In genomic region chr16:25517114-25517868, GRCm38 (mm10) we compare ENCODE assay signal across 17 mouse cellular contexts.
"Had no signal": no experiment of that assay in that cellular context is flagged by ENCODE, and none has a peak within 500 bp of the region (broad histone marks: within the 10 kb centered on the region; RNA-seq: fewer than 3 reads in every experiment).

No protein-coding gene starts in this region.

- ATAC-seq: midbrain, embryonic 15.5 days had no signal

- H3K9me3 ChIP-seq: limb, embryonic 15.5 days; liver, embryonic 15.5 days; megakaryocyte, embryonic 14.5 days; midbrain, embryonic 15.5 days; neural tube, embryonic 13.5 days had no signal

- H3K27me3 ChIP-seq: limb, embryonic 15.5 days; liver, embryonic 15.5 days; megakaryocyte, embryonic 14.5 days; midbrain, embryonic 15.5 days; neural tube, embryonic 13.5 days had no signal

- H3K4me2 ChIP-seq: limb, embryonic 15.5 days; liver, embryonic 15.5 days; lung, embryonic 14.5 days; midbrain, embryonic 11.5 days; midbrain, embryonic 15.5 days; neural tube, embryonic 13.5 days had no signal

- H3K36me3 ChIP-seq: limb, embryonic 15.5 days; liver, embryonic 15.5 days; midbrain, embryonic 15.5 days; neural tube, embryonic 13.5 days had no signal

- H3K27ac ChIP-seq: limb, embryonic 15.5 days; liver, embryonic 15.5 days; macrophage; midbrain, embryonic 15.5 days; neural tube, embryonic 13.5 days had no signal

- H3K4me3 ChIP-seq: limb, embryonic 15.5 days; liver, embryonic 15.5 days; megakaryocyte, embryonic 14.5 days; midbrain, embryonic 15.5 days; neural tube, embryonic 13.5 days had no signal

- H3K4me1 ChIP-seq: limb, embryonic 15.5 days; liver, embryonic 15.5 days; megakaryocyte, embryonic 14.5 days; midbrain, embryonic 15.5 days; neural tube, embryonic 13.5 days had no signal

- H3K9ac ChIP-seq: limb, embryonic 15.5 days; liver, embryonic 15.5 days; lung, embryonic 14.5 days; midbrain, embryonic 15.5 days; neural tube, embryonic 13.5 days had no signal

- DNase-seq: kidney, adult 11 months; kidney, adult 9 months; kidney, postnatal 14 days; lung, embryonic 14.5 days; lung, postnatal 14 days; retina, postnatal 1 day; right cerebral cortex, postnatal 4 days; spleen, adult 18-20 months; thymus, adult 2 months; thymus, postnatal 25 days had no signal
